Mouse (Mus musculus) embryonic facial prominence, embryonic 12.5 days (tissue): Measurements from ENCODE around the gene Comp. TPM values are rescaled to one million over a fixed set of nuclear protein-coding genes. Genes with fewer than 3 reads are reported as not detected.

Source experiments
- ATAC-seq: fragments of 200-750 bp; cut with Nextera tagmentation; 2 replicates; pipeline ENCODE4 v1.8.0; 2017; ENCODE audit not compliant: insufficient number of reproducible peaks, insufficient read depth, low FRiP score, low TSS enrichment
- H3K27ac ChIP-seq: fragments of 300-500 bp; sonication (generic); 2 replicates; pipeline ENCODE4 v1.5.1; 2016; ENCODE audit warnings: mild to moderate bottlenecking
- H3K27me3 ChIP-seq: fragments of 300-500 bp; sonication (generic); 2 replicates; pipeline ENCODE4 v1.6.1; 2016; ENCODE audit warnings: mild to moderate bottlenecking, moderate library complexity
- H3K36me3 ChIP-seq: fragments of 300-500 bp; sonication (generic); 2 replicates; pipeline ENCODE4 v1.6.1; 2016; ENCODE audit warnings: mild to moderate bottlenecking
- H3K4me1 ChIP-seq: fragments of 300-500 bp; sonication (generic); 2 replicates; pipeline ENCODE4 v1.6.1; 2016
- H3K4me2 ChIP-seq: fragments of 300-500 bp; sonication (generic); replicated peaks from 2 replicates; pipeline ENCODE4 v1.6.1; 2016; ENCODE audit warnings: mild to moderate bottlenecking, moderate library complexity
- H3K4me3 ChIP-seq: fragments of 300-500 bp; sonication (generic); 2 replicates; pipeline ENCODE4 v1.5.1; 2016; ENCODE audit warnings: mild to moderate bottlenecking
- H3K9ac ChIP-seq: fragments of 300-500 bp; sonication (generic); 2 replicates; pipeline ENCODE4 v1.6.1; 2016; ENCODE audit warnings: mild to moderate bottlenecking, moderate library complexity
- H3K9me3 ChIP-seq: fragments of 300-500 bp; sonication (generic); 2 replicates; pipeline ENCODE4 v1.6.1; 2016; ENCODE audit warnings: mild to moderate bottlenecking, moderate library complexity
- WGBS: fragments of 180-500 bp; shearing (Covaris S2); methylation state at CpG from one replicate; pipeline ENCODE4 v1.1.7; 2016; 5-methylcytosine and 5-hydroxymethylcytosine counted together
- polyA plus RNA-seq: library from polyadenylated mRNA; unstranded; fragments of >200 nt; fragmentation: Nextera tagmentation; extraction: Ambion mirVana; gene quantifications from 2 replicates; pipeline ENCODE4 v1.2.1, GENCODE M21; 2016

Gene Comp
- polyA plus RNA-seq, 1 experiment from 2014 or later, result 1.4 TPM

DNA sequence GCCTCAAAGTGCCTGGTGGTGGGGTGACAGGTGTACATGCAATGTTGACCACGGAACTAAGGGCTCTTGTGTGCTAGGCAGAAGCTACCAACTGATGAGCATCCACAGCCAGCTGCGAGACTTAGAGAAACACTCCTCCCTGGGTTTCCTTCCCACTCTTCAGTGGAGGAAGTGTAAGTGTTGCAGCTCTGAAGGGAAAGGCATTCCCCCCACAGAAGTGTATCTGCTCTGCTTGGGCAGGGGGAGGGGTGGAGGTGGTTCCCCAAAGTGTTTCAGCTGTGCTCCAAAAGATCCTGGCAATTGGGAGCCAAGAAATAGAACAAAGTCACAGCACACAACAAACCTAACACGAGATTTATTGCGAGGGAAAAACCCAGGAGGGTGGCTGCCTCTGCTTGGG lies 19.4 kb upstream of the Comp start:
- H3K27ac ChIP-seq, result peak overlapping the region; percentile 88
- H3K4me1 ChIP-seq, result peaks cover 34% of the 10 kb centered on the region
- H3K4me2 ChIP-seq, result peak overlapping the region; percentile 93
- peaks cover 15% of the 10 kb centered on the region for H3K36me3 ChIP-seq
- H3K9me3 ChIP-seq, result no peaks in the 10 kb centered on the region
- WGBS, result 60% methylated on average over 4 of the region's 4 CpGs
- H3K4me3 ChIP-seq, result peak overlapping the region; percentile 100
- H3K9ac ChIP-seq, result peak overlapping the region; percentile 99
- H3K27me3 ChIP-seq, result no peaks in the 10 kb centered on the region
- ATAC-seq, result no peak

DNA sequence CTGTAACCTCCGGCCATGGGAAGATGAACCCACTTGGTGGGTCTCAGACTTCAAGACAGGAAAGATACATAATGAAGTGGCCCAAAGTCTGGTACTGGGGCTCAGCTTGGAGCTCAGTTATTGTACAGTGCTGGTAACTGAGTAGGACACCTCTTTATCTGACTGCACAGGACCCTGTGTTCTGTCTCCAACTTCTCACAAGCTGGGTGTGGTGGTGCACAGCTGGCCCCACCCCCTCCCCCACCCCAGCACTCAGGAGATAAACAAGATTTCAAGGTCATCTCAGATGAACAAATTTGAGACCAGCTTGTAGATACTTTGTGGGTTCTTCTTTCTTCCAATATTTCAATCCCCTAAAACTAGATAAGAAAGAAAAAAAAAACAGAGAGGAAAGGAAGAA lies 17.2 kb upstream of the Comp start:
- H3K4me3 ChIP-seq, result no peak overlapping the region
- no peak overlapping the region for H3K4me2 ChIP-seq
- no peak for ATAC-seq
- H3K36me3 ChIP-seq, result no peaks in the 10 kb centered on the region
- no peaks in the 10 kb centered on the region for H3K27me3 ChIP-seq
- peaks cover 18% of the 10 kb centered on the region for H3K4me1 ChIP-seq
- WGBS, result 92% methylated on average over 1 of the region's 1 CpGs
- H3K27ac ChIP-seq, result no peak overlapping the region
- H3K9ac ChIP-seq, result no peak overlapping the region
- H3K9me3 ChIP-seq, result no peaks in the 10 kb centered on the region

DNA sequence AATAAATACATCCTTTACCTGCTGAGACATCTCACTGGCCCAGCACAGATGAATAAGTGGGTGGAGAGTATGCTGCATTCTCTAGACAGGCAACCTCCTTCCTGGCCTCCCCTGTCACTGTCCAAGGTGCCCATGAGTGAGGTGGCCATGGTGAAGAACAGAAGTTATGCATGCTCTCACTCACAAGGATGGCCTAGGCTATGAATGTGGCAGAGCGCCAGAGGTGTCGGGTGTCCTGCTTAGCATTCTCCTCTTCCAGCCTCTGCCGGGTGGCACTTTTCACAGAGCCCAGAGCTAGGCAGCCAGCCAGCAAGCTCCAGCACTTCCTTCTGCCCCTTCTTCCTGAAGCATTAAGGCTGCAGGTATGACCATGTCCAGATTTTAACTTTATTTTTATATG lies 13.9 kb upstream of the Comp start:
- no peak for ATAC-seq

DNA sequence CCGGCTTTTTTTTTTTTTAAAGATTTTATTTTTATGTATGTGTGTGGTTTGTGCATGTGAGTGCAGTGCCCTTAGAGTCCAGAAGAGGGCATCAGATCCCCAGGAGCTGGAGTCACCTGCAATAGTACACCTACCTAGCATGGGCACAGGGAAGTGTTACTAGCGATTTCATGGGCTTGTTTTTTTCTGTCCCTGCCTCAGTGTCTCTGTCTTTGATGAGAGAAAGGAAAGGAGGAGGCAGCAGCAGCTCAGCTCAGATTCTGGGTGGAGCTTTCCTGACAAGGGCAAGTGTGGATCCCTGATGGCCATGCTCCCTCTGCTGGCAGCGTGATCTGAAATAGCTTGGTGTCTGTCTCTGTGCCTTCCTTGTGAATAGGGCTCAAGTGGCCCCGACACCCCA lies 12.6 kb upstream of the Comp start:
- Histone ChIP-seq H3K9me3 (no peaks in the 10 kb centered on the region), H3K27me3 (no peaks in the 10 kb centered on the region), H3K4me1 (no peaks in the 10 kb centered on the region), H3K4me3 (no peak overlapping the region), H3K9ac (no peak overlapping the region), H3K4me2 (no peak overlapping the region), H3K36me3 (no peaks in the 10 kb centered on the region), H3K27ac (no peak overlapping the region)
- no peak for ATAC-seq
- WGBS, result 49% methylated on average over 4 of the region's 4 CpGs

More for the DNA sequence above, 13.9 kb upstream of the Comp start:
- H3K4me3 ChIP-seq, result no peak overlapping the region
- WGBS, result 38% methylated on average over 3 of the region's 3 CpGs
- no peaks in the 10 kb centered on the region for H3K4me1 ChIP-seq
- no peak overlapping the region for H3K4me2 ChIP-seq
- no peaks in the 10 kb centered on the region for H3K27me3 ChIP-seq
- no peak overlapping the region for H3K27ac ChIP-seq
- H3K9me3 ChIP-seq, result no peaks in the 10 kb centered on the region
- no peak overlapping the region for H3K9ac ChIP-seq
- no peaks in the 10 kb centered on the region for H3K36me3 ChIP-seq

DNA sequence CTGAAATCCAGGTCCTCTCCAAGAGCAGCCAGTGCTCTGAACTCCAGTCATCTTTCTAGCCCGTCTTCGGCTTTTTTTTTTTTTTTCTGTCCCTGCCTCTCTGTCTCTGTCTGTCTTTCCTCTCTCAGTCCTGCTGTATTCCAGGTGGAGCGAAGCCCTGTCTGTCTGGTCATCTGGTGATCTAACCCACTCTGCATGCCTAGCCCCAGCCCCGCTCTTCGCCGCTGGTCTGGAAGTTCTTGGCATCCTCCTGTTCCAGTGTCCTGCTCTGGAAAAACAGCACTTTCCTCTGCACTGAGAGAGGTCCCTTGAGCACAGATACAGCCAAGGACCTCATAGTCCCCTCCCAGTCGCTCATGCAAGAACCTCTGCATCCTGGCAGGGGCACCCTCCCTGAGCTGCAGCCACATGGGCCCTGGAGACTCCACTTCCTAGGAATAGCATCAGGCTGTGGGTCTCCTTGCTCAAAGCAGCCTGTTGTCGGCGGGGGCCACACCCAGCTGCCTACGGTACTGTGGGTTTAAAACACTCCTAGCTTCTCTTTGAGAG lies 11.8 kb upstream of the Comp start:
- H3K27ac ChIP-seq, result no peak overlapping the region
- no peak for ATAC-seq
- no peak overlapping the region for H3K4me2 ChIP-seq
- no peaks in the 10 kb centered on the region for H3K36me3 ChIP-seq
- 74% methylated on average over 10 of the region's 10 CpGs for WGBS
- H3K4me3 ChIP-seq, result no peak overlapping the region
- no peaks in the 10 kb centered on the region for H3K4me1 ChIP-seq
- H3K9me3 ChIP-seq, result no peaks in the 10 kb centered on the region
- no peaks in the 10 kb centered on the region for H3K27me3 ChIP-seq
- H3K9ac ChIP-seq, result no peak overlapping the region

DNA sequence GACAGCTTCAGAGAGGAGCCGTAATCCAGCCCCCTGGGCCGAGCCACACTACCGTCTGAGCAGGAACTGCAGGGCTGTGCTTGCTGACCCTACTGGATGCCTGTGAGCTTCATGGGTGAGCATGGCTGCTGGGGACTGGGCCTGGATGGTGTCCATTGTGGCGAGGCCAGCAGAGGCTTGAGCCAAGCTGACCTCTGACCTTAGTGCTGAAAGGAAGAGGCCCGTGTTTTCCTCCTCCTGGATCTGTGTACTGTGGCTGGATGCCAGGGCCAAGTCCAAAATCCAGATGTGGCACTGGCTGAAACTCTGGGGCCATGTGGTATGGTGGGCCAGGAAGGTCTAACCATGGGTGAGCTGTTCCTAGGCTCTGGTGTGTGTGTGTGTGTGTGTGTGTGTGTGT lies 9.3 kb upstream of the Comp start:
- Histone ChIP-seq H3K9ac (no peak overlapping the region), H3K9me3 (no peaks in the 10 kb centered on the region), H3K27ac (no peak overlapping the region), H3K4me2 (no peak overlapping the region), H3K4me1 (no peaks in the 10 kb centered on the region), H3K27me3 (no peaks in the 10 kb centered on the region), H3K4me3 (no peak overlapping the region), H3K36me3 (no peaks in the 10 kb centered on the region)
- 24% methylated on average over 5 of the region's 5 CpGs for WGBS
- ATAC-seq, result no peak

DNA sequence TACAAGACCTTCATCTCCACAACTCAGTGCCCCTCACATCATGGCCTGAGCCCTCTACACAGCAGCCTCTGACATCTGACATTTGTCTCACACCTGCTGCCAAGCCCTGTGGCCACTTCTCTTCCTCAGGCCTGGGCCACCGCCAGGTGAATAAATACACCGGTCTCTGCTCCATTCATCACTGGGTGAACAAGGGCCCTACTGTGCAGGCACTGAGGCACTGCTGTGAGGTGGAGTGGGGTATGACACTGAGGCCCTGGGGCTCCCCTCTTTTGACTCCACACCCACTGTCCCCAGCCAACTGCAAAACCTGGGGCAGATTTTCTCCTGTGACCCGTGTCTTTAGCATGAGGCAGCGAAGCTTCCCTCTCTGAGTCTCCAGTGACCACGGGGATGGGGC lies 6.8 kb upstream of the Comp start:
- no peak overlapping the region for H3K4me3 ChIP-seq
- no peak for ATAC-seq
- no peaks in the 10 kb centered on the region for H3K36me3 ChIP-seq
- 61% methylated on average over 5 of the region's 5 CpGs for WGBS
- H3K27ac ChIP-seq, result no peak overlapping the region
- peaks cover 3% of the 10 kb centered on the region for H3K27me3 ChIP-seq
- H3K4me1 ChIP-seq, result 0 out of 2 replicates have a peak, but pooled peaks cover 1% of the 10 kb centered on the region
- H3K9me3 ChIP-seq, result no peaks in the 10 kb centered on the region
- no peak overlapping the region for H3K9ac ChIP-seq
- no peak overlapping the region for H3K4me2 ChIP-seq

DNA sequence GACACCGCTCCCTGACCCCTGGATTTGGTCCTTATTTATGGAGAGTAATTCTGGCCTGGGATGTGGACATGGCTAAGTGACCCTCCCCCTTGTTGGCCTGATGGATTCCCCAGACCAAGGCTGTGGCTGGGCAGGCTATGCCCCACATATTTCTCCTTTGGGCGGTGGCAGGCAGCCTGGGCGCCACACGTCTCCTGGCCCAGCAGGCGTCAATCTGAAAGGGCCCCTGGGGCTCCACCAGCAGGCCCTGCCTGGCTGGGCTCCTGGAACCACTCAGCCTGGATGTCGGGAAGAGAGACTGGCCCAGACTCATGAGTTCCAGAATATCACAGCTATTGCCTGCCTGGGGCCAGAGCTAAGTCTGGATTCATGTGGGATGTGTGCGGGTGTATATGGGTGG lies 2.9 kb upstream of the Comp start:
- no peak for ATAC-seq
- Histone ChIP-seq H3K27ac (no peak overlapping the region), H3K4me1 (peaks cover 23% of the 10 kb centered on the region; the same call in 1 of the 2 replicates), H3K27me3 (peaks cover 42% of the 10 kb centered on the region), H3K4me3 (no peak overlapping the region), H3K9me3 (no peaks in the 10 kb centered on the region), H3K9ac (no peak overlapping the region), H3K36me3 (no peaks in the 10 kb centered on the region), H3K4me2 (no peak overlapping the region)
- WGBS, result 70% methylated on average over 7 of the region's 7 CpGs

DNA sequence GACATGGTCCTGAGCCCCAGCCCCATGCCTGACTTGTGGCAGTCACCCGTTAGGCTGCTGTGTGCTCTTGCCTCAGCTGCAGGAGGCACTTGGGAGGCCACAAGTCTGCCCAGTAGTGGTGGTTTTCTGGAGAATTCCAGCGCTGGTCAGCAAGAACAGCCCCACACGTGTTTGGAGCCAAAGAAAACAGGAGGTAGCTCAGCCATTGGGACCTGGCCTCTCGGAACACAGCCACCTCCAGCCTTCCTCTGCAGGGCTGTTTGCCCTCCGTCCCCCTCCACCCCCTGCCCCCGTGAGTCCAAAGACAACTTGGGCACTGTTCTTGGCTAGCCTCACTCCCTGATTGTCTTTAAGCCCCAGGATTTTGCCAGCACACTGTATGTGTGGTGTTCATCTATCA lies 1.4 kb upstream of the Comp start:
- H3K4me3 ChIP-seq, result no peak overlapping the region
- ATAC-seq, result no peak
- H3K27ac ChIP-seq, result no peak overlapping the region
- no peaks in the 10 kb centered on the region for H3K9me3 ChIP-seq
- 25% methylated on average over 6 of the region's 6 CpGs for WGBS
- H3K4me2 ChIP-seq, result no peak overlapping the region
- no peak overlapping the region for H3K9ac ChIP-seq
- peaks cover 57% of the 10 kb centered on the region for H3K27me3 ChIP-seq
- peaks cover 30% of the 10 kb centered on the region for H3K4me1 ChIP-seq
- H3K36me3 ChIP-seq, result no peaks in the 10 kb centered on the region

DNA sequence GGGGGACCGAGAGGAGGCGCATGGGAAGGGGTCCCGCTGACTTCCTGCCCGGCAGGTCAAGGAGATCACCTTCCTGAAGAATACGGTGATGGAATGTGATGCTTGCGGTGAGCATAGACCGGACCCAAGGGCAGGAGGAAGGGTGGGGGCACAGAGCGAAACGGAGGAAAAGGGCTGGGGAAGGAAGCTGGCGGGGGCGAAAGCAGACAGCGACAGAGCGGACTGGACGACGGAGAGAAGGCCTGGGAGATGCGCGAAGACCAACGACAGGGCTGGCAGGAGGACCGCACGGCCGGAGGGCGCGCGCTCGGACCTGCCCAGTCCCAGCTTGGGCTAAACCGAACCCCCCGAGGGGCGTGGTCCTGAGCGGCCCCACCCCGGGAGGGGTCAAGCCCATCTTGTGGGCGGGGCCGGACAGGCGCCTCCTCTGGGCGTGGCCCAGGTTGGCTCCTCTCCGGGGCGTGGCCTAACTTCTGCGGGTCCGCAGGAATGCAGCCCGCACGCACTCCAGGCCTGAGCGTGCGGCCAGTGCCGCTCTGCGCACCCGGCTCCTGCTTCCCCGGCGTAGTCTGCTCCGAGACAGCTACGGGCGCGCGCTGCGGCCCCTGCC lies 1.1 kb downstream of the Comp start:
- Histone ChIP-seq H3K4me2 (peak overlapping the region; percentile 46), H3K9me3 (no peaks in the 10 kb centered on the region), H3K27me3 (peaks cover 82% of the 10 kb centered on the region), H3K9ac (peak overlapping the region; percentile 1; the same call in 1 of the 2 replicates), H3K27ac (no peak overlapping the region), H3K4me3 (peak overlapping the region; percentile 34), H3K36me3 (no peaks in the 10 kb centered on the region), H3K4me1 (peaks cover 30% of the 10 kb centered on the region)
- 0 out of 2 replicates have a peak, but pooled peaks have one; percentile 42 for ATAC-seq
- under 1% methylated on average over 50 of the region's 53 CpGs for WGBS

DNA sequence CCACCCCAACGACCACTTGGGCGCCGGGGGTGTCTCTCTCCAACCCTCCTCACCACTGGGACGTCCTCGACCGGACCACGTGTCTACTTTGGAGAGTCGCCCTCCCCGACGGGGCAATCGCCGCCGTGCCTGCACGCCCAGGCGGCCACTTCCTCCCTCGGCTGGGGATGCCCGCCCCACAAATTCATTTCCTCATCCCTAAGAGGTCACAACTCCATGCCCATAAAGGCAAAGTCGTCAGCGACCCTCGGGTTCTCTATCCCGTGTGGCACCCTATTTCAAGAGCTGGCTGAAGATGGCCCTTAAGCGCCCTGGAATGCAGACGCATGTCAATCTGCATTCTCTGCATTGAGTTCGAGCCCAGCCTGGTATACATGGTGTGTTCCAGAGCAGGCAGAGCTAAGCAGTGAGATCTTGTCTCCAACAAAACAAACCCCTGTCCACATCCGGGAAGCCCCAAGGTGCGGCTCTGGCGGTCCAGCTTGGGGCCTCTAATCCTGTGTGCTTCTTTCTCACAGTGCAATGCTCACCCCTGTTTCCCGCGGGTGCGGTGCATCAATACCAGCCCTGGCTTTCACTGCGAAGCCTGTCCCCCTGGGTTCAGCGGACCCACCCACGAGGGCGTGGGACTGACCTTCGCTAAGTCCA lies 2.0 kb downstream of the Comp start:
- Histone ChIP-seq H3K9ac (no peak overlapping the region; the same call in 1 of the 2 replicates), H3K27me3 (peaks cover 86% of the 10 kb centered on the region), H3K4me1 (peaks cover 30% of the 10 kb centered on the region), H3K4me2 (peak overlapping the region; percentile 46), H3K36me3 (no peaks in the 10 kb centered on the region), H3K27ac (no peak overlapping the region), H3K9me3 (no peaks in the 10 kb centered on the region), H3K4me3 (peak overlapping the region; percentile 34)
- ATAC-seq, result no peak
- 7% methylated on average over 35 of the region's 35 CpGs for WGBS

DNA sequence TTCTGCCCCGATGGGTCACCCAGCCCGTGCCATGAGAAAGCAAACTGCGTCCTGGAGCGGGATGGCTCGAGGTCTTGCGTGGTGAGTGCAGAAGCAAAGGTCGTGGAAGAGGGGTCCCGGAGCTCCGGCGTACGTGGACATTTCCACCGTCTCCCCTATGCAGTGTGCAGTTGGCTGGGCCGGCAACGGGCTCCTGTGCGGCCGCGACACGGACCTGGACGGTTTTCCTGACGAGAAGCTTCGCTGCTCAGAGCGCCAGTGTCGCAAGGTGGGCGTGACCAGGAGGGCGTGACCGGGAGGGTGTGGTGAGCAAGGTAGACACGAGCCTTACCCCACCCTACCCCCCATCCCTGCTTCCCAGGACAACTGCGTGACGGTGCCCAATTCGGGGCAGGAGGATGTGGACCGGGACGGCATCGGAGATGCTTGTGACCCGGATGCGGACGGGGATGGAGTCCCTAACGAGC lies 3.0 kb downstream of the Comp start:
- peak overlapping the region; percentile 30 for H3K4me2 ChIP-seq
- H3K27ac ChIP-seq, result no peak overlapping the region
- H3K27me3 ChIP-seq, result peaks cover 88% of the 10 kb centered on the region
- ATAC-seq, result no peak
- H3K4me3 ChIP-seq, result peak overlapping the region; percentile 16
- H3K4me1 ChIP-seq, result peaks cover 30% of the 10 kb centered on the region
- no peaks in the 10 kb centered on the region for H3K9me3 ChIP-seq
- no peaks in the 10 kb centered on the region for H3K36me3 ChIP-seq
- no peak overlapping the region for H3K9ac ChIP-seq
- WGBS, result 8% methylated on average over 37 of the region's 37 CpGs
